Mouse (Mus musculus) right cerebral cortex, adult 18-20 months (tissue): ENCODE measurements around the gene Vmn2r21.
"Not testable (repeated sequence)": the region's sequence is repeated elsewhere in the genome, so short reads cannot be mapped to it uniquely, and the experiment has no call there.

Source experiments
- DNase-seq: peaks from one replicate; pipeline ENCODE4 v3.0.0; 2022; ENCODE audit warnings: mixed read lengths

The Vmn2r21 gene

DNA sequence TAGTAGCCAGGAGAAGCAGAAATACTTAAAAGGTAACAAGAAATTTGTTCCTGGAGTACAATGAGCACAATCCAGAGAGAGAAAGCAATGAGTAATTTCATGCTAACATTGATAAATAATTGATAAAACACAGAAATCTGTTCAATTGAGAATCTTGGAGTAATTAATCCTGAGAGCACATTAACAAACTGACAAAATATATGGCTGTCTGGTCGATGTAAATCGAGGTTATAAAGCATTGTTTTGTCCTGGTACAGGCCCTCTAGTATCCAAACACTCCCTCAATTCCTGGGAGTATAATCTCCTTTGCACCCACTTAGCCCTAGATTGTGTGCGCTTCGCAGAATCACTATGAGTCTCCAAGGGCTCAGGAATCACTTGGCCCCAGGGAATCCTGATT lies at the start of gene Vmn2r21:
TSS of gene Vmn2r21 (minus strand) at position 101 of the 400 bp plus-strand sequence.
- DNase-seq: not testable (repeated sequence)

DNA sequence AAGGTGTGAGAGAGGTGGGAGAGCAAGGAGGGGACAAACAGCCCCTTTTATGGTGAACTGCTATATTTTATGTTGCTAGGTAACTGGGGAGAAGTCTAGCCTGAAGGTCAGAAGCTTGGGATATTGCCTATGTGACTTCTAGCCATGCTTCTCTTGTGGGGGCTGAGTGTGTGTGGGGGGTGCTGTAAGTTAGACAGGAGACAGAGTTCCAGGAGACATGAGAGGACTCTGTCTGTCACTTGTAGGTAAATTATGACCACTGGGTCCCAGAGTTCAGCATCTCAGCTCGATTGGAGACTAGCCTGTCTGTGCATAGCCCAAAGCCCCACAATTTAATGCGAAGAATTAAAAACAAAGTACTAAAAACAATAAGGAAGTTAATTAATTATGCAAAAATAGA lies 41.5 kb upstream of the Vmn2r21 start:
- not testable (repeated sequence) for DNase-seq

DNA sequence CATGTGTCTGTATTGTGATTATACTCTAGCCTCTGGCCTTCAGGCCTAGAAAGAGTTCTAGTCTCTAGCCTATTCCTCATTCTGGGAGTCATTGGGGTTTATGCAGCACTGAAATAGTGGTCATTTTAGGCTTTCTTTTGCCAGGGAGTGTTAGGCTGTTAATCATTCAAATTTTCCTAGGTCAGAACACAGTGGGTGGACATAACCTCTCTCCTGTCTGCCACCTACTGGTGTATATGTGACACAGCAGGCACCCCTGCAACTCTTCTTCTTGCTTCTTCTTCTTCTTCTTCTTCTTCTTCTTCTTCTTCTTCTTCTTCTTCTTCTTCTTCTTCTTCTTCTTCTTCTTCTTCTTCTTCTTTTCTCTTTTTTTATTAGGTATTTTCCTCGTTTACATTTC lies 6.5 kb upstream of the Vmn2r21 start:
- DNase-seq: not testable (repeated sequence)

DNA sequence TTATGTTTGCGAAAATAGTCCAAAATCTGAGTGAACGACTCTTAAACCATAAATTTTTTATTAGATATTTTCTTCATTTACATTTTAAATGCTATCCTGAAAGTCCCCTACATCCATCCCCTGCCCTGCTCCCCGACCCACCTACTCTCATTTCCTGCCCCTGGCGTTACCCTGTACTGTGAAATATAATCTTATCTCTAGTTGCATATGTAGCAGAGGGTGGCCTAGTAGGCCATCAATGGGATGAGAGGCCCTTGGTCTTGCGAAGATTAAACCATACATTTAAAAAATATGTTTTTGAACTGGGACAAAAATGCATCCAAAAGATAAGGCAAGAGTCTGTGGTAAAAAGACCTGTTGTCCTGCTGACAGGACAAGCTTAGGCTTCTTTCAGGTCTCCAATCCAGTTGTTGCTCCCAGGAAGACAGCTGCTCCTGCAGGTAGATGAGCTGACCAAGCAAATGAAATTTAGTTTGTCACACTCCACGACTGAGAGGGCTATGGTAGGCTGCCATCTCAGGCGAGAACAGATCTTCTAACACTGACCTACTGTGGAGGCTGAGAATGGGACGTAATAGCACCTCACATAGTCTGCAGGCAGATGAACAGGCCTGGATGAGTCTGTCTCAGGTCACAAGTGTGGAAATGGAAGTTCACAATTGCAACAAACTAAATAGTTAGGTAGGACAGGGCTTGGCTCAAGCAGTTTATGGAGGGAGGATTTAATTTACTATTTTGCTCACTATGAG lies 10.8 kb downstream of the Vmn2r21 start:
- DNase-seq: not testable (repeated sequence)

DNA sequence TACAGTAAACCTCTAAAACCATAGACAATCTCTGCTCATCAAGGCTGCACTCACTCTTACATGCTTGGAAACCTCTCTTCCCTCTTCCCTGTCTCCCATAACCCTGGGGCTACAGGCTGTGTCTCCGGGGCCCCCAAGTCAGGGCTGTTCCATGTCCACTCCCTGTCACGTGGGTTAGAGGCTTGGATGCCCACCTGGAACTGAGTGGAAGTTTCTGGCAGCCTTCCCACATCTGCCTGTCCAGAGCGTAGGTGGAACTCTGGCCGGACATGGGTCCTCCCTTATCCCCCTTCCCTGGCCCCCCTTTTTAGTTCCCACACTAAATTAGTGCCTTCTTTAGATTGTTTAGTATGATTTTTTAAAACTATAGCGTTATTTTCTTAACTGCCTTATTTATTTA lies 60.2 kb downstream of the Vmn2r21 start:
- not testable (repeated sequence) for DNase-seq

DNA sequence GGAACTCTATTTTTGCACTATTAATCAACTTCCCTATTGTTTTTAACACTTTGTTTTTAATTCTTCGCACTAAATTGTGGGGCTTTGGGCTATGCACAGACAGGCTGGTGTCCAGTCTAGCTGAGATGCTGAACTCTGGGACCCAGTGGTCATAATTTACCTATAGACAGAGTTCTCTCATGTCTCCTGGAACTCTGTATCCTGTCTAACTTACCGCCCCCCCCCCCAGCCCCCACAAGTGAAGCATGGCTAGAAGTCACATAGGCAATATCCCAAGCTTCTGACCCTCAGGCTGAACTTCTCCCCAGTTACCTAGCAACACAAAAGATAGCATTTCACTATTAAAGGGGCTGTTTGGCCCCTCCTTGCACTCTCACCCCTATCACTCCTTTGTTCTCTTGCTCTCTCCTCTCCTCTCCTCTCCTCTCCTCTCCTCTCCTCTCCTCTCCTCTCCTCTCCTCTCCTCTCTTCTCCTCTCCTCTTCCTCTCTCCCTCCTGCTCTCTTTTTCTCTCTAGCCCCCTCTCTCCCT lies 60.7 kb downstream of the Vmn2r21 start:
- not testable (repeated sequence) for DNase-seq

DNA sequence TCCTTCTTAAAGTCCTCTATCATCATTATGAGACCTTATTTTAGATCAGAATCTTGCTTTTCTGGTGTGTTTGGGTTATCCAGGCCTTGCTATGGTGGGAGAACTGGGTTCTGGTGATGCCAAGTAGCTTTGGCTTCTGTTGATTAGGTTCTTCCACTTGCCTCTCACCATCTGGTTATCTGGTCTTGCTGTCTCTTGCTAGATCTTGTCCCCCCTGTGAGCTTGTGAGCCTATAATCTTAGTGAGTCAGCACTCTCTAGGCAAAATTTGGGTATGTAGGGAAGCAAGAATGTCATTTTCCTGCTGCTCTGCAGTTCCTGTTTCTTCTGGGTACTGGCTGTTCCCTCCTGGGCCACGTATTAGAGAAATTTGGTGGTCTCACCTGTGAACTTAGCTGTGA lies 64.6 kb downstream of the Vmn2r21 start:
- DNase-seq: not testable (repeated sequence)
